Mouse (Mus musculus) 3134 (cell line): ENCODE results near the gene Gp1ba.

Experiments used
- DNase-seq: peaks from one replicate; pipeline ENCODE4 v3.0.0-alpha.2; 2011; ENCODE audit warnings: low spot score; ENCODE audit not compliant: insufficient read length; ENCODE audit errors: extremely low read depth

Gene Gp1ba

DNA sequence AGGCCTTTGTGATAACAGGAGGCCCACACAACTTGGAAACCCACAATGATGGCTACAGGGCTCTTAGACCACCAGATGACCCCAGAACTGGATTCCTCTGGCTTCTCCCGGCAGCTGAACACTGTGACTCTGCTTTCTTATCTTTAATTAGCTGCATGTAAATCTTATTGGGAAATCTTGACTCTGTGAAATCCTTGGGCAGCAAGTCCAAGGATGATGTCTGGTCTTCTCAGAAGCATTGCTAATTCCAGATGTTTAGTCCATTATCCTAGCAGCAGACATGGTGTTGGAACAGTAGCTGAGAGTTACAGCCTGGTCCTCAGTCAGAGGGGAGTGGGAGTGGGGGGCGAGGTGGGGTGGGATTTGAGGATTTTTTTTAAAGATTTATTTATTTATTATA is 10.5 kb upstream of the Gp1ba start:
- DNase-seq = no peak

DNA sequence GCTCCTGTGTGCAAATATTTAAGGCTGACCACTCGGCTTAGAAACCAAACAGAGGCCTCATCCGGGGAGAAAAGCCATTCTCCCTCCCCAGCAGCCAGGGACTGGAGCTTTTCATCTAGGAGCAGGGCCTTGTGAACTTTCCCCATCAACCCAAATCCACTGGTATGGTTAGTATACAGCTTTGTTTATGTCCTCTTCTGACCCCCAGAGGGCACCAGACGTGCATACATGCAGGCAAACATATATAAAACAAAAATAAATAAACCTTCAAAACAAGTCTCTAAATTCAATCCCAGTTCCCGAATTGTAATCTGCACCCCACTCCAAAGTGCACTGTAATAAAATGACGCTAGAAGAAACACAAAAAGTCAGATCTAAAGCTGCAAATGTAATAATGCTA is 9.4 kb upstream of the Gp1ba start:
- DNase-seq = no peak

DNA sequence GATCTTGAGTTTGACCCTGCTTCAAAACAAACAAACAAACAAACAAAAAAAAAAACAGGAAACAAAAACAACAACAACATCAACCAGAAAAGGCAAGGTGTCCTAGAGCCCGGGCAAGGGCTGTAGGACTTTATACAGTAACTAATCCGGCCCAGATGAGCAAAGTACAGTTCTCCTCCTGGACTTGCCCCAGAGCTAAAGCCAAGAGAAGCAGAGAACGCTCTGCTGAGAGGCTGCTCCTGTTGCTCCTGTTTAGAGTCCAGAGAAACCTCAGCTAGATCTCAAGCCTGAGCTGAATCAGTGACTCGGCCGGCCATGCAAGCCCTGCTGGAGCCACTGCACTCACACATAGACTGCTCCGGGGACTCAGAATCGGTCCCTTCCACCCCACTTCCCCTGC is 8.8 kb upstream of the Gp1ba start:
- no peak for DNase-seq

DNA sequence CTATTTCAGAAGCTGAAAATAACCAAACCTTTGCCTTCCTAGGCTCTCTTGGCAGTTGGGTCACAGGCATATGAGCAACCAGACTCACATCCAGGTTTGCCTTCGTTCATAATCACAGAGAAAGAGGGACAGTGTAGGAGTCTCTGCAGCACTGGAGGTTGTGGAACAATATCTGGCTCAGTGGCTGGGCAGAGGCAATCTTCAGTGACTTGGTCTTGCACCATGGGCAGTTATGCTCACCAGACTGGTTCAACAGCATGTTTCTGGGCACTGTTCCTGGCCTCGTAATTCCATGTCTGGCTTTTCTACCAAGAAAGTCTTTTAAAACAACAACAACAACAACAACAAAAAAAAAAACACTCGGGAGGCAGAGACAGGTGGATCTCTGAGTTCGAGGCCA is 3.3 kb upstream of the Gp1ba start:
- DNase-seq = no peak

DNA sequence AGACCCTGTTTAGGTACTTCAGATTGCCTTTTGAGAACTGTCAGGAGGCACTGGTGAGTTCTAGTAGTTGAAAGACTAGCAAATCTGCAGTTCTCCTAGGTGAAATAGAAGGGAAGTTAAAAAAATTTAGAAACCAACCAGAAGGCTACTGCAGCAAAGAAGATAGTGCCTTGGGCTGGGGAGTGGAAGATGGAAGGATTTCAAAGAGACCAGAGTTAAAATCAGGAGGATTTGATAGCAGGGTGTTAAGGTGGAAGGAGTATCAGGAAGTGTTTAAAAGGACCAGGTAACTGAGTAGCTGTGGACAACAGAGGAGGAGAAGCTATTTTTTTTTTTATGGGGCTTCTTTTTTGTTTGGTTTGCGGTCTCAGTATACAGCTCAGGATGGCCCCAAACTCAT is 1.2 kb upstream of the Gp1ba start:
- DNase-seq = no peak

DNA sequence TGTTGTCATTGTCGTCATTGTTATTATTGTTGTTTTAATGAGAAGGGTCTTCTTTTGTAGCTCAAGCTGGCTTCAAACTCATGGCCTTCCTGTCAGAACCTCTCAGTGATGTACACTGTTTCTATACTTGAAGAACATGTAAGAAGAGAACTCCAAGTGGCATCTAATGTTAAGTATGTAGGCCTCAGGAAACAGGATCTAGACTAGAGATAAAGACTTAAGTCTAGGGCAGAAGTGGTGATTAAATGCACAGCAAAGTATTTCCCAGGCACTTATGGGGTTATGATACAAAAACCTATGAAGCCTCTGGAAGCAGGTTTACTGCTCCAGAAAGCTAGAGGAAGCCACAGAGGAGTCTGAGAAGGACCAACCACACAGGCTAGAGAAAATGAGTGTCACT is 629 bp upstream of the Gp1ba start:
- no peak for DNase-seq

DNA sequence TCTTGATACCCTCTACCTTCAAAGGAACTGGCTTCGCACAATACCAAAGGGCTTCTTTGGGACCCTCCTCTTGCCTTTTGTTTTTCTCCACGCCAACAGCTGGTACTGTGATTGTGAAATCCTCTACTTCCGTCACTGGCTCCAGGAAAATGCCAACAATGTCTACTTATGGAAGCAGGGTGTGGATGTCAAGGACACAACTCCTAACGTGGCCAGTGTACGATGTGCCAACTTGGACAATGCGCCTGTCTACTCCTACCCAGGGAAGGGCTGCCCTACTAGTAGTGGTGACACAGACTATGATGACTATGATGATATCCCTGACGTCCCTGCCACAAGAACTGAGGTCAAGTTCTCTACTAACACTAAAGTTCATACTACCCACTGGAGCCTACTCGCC is 1.1 kb downstream of the Gp1ba start:
- no peak for DNase-seq

DNA sequence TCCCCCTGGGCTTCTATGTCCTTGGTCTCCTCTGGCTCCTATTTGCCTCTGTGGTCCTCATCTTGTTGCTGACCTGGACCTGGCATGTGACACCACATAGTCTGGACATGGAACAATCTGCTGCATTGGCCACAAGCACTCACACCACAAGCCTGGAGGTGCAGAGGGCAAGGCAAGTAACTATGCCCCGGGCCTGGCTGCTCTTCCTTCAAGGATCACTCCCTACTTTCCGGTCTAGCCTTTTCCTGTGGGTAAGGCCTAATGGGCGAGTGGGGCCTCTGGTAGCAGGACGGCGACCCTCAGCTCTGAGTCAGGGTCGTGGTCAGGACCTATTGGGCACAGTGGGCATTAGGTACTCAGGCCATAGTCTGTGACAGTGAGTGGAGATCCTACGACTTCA is 2.3 kb downstream of the Gp1ba start:
- DNase-seq = no peak

DNA sequence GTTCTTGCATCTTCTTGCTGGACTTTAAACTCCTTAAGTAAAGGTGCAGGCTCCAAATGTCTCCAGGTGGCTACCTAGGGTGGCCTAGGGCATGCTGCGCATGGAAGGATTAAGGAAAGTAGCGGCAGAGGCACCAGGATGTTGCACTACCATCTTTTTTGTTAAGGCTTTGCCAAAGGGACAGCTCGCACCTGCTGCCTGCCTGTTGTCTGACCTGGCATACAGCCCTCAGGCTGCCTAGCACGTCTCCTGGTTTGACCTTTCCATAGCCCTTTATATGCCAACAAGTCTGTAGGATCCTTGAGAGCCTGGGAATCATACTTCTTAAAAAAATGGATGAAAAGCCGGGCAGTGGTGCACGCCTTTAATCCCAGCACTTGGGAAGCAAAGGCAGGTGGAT is 4.1 kb downstream of the Gp1ba start:
- DNase-seq = no peak

DNA sequence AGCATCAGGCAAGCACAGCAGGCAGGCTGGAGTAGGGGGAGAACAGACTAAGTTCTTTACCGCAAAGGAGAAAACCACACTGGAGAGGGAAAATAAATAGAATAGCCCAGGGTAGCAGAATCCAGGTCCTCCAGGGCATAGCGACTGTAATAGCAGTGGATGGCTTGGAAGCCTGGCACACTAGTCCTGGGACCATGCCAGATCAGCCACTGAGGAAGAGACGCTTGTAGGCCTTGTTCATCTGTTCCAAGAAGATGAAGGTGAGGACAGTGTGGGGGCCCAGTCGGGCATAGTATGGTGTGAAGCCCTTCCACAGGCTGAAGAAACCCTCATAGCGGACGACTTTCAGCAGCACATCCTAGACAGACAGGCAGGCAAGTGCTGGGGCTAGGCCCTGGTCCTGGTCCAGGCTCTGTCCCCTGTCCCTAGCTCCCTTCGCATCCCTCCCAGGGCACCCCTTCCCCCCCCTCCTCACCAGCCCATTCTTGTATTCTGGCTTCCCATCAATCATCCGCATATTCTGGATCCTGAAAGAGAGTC is 5.7 kb downstream of the Gp1ba start:
- no peak for DNase-seq

DNA sequence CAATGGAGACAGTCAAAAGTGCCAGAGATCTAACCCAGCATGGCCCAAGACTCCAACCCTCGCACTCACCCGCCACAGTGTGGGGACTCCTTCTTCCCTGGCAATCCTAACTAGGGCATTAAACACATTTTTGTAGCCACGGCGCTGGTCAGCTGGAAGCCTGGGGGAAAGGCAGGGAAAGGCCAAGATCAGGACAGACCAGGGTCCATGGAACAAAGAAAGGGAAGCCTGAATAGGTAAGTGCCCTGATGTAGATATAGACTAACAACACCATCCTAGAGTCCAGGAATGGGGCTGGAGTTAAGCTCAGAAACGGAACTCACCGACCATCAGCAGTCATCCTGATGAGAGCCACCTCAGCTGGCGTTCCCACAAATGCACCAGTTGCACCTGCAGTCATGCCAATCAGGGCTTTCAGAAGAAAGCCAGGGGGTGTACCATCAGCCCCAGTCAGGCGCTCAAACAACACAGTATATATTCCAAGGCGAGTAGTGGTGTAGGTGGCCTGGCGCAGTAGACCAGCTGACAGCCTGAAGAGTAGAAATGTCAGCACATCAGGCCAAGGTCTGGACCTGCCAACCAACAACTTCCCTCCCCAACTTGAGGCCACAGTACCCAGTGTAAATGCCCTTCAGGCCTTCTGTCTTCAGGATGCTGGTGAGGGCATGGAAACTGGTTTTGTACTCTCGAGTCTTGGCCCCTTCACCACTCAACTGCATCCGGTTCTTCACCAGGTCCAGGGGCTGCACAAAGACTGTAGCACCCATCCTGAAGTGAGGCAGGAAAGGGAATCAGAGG is 6.7 kb downstream of the Gp1ba start:
- no peak for DNase-seq

DNA sequence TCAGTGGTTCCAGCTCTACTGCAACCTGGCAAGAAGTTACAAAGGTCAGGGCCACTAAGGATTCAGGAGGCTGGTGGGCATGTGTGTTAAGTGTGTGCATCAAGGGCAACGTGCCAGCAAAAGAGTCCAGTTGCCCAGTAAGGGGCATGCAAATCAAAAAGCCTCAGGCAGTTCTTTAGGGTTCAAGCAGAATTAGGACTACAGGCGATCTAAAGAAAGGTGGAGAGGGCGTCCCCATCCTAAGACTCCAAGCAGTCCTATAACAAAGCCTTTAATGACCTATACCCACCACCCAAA is 7.3 kb downstream of the Gp1ba start:
- DNase-seq = no peak

DNA sequence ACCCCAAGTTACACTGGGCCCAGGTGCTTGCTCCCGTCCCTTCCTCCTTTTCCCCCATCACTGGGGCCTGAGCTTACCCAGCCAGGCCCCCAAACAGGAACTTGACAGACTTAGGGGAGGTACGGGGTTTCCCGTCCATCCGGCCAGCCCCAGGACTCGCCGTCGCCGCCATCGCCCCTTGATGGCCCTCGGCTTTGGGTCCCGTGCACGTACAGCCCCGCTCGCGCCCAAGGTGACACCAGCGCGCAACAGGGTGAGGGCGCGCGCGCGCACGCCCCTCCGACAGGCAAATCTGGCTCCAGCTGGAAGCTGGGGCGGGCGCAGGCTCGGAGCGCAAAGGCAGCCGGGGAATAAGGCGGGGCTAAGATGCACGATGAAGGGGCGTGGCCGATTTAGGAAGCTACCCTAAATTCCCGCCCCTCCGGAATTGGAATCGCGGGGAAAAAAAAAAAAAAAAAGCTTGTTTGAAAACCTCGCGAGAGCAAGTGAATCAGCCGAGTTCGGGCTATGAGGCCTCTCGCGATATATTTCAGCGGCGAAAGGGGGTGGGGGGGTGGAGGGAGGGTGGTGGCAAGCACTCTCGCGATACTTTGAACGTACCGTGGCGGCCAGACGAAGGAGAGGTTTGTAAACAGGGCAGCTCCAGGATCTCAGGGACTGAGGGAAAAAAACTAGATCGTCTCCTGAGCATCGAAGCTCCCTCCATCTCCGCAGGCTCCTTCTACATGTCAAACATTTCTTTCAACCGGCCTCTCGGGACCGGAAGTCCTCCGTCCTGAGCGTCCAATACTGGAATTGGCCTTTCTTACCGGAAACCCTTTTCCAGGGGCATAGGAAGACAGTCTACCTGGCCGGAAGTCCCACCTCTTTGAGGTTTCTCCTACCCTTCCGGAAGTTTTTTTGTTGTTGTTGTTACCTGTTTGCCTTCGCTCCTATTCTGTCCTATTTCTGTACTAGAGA is 8.0 kb downstream of the Gp1ba start, which contains the start of the genes Rnf167 and Slc25a11:
TSS of gene Rnf167 (plus strand) at position 545 of the 960 bp plus-strand sequence.
TSS of gene Slc25a11 (minus strand) at position 789 of the 960 bp plus-strand sequence.
- DNase-seq = peak; percentile 98

DNA sequence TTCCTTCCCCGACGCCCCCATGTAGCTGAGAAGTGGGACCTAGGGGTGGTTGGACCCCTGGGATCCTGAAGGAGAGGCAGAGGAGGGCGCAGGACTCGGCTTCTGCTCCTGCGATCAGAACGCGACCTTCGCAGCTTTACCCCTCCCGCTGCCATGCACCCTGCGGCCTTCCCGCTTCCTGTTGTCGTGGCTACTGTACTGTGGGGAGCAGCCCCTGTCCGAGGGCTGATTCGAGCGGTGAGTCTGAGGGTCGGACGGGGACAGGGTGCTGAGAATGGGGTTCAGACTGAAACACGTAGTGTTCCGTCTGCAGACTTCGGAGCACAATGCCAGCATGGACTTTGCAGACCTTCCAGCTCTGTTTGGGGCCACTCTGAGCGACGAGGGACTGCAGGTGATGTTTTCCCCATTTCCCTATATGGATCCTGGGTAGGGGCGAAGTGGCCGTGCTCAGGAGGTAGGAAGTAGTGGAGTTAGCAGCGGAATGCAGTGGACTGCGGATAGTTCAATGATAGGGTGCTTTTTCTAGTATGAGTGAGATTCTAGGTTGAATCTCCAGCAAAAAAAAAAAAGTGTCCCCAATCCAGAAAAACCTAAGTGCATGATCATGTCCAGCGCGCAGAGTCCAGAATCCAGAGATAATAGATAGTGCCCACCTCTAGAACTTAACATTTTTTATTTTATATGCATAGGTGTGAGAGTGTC is 8.9 kb downstream of the Gp1ba start:
- peak; percentile 63 for DNase-seq

DNA sequence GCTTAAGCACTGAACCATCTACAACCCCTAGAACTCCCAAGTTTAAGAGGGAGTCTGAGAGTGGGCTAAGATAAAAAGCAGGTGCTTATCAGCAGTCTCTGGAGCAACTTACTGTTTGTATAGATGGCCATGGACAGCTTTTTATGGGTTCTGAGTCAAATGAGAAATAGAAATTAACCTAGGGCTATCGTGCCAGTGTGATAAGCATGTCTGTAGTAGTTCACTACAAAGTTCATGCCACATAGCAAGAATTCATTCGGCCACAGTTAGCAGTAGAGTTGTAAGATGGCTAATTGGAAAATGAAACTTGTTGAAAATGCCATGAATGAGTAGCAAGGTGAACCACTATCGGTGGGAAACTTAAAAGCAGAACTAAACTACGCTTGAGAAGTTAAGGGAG is 9.6 kb downstream of the Gp1ba start:
- DNase-seq = no peak

DNA sequence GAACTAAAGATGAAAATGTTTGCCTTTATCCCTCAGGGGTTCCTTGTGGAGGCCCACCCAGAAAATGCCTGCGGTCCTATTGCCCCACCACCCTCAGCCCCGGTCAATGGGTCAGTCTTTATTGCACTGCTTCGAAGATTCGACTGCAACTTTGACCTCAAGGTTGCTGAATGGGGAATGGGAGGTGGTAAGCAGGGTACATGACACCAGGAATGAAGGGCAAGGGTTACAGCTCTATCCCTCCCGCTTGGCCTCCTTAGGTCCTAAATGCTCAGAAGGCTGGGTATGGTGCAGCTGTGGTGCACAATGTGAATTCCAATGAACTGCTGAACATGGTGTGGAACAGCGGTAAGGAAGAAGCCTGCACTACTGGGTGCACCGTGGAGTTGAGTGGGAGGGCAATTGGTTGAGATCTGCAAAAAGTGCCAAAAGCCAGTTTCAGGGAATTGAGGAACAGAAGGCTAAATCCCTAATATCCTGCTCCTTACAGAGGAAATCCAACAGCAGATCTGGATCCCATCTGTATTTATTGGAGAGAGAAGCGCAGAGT is 10.3 kb downstream of the Gp1ba start:
- no peak for DNase-seq

DNA sequence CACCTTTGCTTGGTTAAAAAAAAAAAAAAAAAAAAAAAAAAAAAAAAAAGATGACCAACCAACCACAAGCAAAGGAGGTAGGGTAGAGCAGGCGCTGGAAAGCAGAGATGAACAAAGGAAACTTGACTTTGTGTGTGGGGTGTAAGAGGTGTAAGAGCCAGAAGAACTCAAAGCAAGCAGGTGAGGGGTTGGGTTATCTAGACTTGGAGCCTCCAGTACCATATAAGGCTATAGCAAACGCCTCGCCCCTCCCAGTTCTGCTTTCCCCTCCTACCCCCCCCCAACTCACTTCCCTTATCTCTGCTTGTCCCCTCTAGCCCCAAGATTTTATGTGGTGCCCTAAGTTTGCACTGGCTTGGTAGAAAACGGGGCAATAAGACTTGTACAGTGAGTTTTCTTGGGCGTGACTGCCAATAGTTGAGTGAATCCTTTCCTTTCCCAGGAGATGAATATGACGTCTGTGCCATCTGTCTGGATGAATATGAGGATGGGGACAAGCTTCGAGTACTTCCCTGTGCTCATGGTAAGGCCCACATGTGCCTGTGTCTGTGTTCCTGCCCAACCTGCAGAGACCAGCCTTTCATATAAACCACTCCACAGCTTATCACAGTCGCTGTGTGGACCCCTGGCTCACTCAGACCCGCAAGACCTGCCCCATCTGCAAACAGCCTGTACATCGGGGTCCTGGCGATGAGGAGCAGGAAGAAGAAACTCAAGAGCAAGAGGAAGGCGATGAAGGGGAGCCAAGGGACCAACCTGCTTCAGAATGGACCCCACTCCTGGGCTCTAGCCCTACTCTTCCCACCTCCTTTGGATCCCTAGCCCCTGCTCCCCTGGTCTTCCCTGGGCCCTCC is 11.6 kb downstream of the Gp1ba start:
- no peak for DNase-seq

DNA sequence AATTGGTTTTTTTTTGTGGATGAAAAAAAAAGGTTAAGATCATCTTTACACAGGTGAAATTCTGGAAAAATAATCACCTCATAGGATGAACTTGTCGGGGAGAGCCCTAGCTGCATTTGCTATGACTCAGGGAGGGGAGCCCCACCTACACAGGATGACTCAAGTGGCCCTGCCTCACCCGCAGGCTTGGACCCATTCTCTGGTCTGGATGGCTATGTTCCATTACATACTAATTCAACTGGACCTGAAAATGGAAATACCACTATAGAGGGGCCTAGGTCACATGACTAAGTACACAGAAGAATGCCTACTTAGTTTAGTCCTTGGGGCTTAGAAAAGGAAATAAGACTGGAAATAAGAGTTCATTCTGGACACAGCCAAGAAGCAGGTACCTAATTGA is 12.5 kb downstream of the Gp1ba start:
- peak; percentile 71 for DNase-seq

DNA sequence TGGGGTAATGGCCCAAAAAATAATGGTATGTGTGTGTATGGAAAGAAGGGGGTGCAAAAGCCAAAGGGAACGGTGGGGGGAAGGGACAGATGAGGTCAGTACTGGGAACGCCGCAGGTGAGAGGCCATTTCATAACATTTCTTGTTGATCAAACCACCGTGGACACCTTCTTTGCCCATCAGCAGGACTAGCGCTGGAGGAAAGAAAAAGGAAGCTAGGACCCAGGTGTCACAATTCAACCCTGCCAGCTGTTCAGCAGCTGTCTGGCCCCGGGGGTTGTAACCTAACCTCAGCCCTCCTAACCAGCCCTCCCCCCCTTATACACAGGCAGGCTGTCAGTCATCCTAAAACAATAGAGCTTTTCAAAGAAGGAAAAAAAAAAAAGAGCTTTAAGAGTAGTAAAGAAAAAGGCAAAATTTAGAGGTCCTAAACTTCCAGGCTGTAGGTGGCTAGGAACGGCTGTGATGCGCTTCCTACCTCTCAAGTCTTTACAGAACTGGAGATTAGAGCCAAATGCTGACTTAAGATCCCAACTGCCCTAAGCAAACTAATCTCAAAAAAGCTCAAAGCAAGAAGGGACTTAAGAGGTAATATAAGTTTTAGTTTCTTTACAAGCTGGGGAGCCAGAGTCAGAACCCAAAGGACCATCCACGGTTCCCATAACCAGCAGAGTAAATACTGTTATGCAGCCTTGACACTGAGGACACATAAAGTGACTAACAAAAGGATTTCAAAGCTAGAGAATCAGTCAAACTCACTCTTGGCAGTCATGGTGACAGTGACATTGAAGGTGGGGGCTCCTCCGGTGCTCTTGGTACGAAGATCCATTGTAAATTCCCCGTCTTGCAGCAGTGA is 13.3 kb downstream of the Gp1ba start:
- no peak for DNase-seq
